Mouse (Mus musculus) right cerebral cortex, postnatal 36 days (tissue): Measurements from ENCODE around the gene Tmem126a.

Experiments used
- DNase-seq, 2 experiments: peaks; one replicate each; pipeline ENCODE4 v3.0.0; 2022; ENCODE audit warnings: low spot score in 2 of 2, mixed read lengths in 1 of 2

Tmem126a gene

DNA sequence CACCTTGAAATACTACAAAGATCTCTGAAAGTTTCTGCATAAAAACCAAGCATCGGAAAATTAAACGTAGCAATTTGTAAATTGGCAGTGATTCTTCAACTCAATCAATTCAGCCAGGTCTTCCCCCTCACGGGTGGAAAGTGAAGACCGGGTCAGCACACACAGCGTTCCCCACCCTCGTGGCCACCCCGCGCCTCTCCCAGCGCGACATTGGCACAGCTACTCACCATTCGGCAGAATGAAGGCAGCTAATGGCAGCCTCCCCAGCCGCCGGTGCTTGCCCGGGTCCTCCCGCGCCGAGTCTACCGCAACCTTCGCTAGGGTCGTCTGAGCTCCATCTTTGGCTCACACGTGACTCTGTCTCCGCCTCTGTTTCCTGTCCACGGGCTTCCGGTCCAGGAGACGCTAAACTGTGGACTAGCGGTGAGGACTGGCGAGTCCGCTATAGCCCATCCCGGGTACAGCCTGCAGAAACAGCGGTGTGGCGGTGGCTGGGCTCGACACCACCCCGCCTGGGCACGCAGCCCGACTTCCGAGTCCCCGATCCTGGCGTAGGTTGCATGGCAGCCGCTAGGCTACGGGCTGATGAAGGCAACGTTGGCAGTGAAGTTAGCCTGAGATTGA, at the start of gene Tmem126a:
TSS of gene Tmem126a (minus strand) at position 385 of the 624 bp plus-strand sequence.
- peak; percentile 78 to 83 for DNase-seq

DNA sequence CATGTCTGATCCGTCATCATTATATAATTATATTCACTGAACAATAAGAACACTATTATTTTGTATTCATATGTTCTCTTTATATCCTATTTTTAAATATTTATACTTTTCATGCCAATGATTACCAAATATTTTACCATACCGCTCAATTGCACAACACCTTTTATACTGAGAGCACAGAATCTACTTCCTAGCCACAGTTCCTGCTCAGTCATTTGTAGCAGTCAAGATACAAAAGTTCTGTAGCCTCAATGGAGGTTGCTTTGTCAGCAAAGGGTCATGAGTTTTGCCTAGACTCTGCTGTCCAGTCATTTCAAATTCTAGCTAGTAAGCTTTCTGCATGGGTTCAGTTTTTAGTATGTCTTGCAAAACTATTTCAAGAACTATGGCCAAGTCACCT, 25.6 kb upstream of the Tmem126a start:
- no peak for DNase-seq

DNA sequence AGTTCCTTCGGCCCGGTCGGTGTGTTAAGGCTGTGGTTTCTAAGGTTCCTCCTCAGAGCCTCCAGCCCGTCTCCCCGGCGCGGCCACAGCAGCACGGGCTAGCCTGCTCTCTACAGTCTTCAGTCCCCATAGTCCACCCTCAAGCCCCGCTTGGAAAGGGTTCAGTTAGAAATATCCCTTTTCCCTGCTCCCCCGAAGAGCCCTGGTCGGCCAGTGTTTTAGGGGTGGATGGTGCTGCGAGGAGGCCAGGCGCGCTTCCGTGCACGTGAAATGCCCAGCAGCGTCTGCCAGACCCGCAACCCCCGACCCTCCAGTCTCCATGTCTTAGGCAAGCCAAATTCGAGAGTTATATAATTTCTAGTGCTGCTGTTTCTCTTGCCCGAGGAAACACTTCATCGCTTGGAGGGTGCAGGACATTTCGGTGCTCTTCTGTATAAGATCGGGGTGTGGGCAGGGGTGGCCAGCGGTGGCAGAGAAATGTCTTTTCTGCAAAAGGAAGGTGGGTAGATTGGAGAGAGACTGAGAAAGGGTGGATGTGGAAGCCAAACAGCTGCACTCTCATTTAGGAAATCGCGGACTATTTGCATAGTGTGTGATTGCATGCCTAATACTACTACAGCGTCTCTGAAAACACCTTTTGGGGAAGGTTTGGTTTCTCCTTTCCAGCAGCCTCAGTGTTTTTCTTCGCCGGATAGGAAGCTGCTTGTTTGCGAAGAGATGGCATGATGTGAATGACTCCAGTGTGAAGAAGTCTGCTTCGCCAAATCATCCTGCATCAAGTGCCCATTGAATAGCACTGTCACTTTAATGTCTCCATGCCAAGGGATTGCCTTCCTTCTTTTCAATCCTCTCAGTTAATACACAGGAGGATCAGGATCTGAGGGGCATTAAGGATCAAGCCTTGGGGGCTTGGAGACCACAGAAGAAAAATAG, 19.6 kb upstream of the Tmem126a start, which contains the start of gene Dlg2:
TSS of gene Dlg2 (plus strand) at position 360 of the 933 bp plus-strand sequence.
- peak; percentile 24 to 47 for DNase-seq

- peak; percentile 99 for DNase-seq
Measured at GRCm38 (mm10) chr7:90475793-90476312, 18.8 kb upstream of the Tmem126a start, which contains the start of gene Tmem126b. Tmem126b (minus strand) TSS chr7:90476001.

DNA sequence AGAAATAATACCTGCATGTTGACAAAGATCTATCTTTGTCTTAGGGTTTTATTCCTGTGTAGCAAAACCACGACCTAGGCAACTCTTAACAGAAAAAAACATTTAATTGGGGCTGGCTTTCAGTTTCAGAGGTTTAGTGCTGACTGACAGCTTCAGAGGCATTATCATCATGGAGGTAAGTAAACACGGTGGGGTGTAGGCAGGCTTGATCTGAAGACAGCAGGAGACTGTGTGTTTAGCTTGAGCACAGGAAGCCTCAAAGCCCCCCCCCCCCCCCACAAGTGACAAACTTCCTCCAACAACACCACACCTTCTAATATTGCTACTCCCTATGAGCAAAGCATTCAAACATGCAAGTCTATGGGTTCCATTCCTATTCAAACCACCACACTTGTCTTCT, 16.5 kb upstream of the Tmem126a start:
- DNase-seq: no peak

GRCm38 (mm10) chr7:90461441-90461840, 4.4 kb upstream of the Tmem126a start:
- no peak for DNase-seq

GRCm38 (mm10) chr7:90460930-90461329, 3.9 kb upstream of the Tmem126a start:
- DNase-seq: no peak

DNA sequence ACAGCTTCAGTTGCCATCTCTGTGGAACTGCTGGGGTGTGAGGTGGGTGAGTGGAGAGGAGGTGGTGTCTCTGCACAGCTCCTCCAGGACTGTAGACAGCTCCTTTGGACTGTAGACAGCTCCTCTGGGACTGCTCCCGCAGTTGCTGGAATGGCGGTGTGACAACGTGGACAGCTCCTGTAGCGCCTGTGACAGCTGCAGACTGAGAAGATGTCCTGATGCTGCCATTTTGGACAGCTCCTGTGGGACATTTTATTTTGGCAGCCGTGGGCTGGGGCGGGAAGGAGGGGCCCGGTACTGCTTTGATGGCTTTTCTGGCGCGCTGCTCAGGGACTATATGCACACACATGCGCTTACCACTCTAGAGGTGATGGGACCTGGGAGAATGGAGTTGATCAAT, 3.3 kb upstream of the Tmem126a start:
- DNase-seq: no peak

DNA sequence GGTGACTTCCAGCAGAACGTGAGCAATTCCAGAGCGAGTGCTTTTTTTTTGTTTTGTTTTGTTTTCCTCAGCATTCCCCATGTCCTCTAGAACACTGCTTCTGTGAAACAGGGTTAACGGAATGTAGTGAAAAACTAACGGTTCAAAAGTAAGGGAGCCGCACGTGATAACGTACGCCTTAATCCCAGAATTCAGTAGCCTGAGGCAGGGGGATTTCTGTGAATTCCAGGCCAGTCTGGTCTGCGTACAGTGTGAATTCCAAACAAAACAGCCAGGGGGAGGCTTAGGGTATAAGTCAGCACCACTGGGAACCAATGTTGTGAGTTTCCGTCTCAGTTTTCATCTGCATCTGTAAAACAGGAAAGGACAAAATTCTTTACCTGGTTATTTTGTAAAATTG, 488 bp upstream of the Tmem126a start:
- no peak for DNase-seq

DNA sequence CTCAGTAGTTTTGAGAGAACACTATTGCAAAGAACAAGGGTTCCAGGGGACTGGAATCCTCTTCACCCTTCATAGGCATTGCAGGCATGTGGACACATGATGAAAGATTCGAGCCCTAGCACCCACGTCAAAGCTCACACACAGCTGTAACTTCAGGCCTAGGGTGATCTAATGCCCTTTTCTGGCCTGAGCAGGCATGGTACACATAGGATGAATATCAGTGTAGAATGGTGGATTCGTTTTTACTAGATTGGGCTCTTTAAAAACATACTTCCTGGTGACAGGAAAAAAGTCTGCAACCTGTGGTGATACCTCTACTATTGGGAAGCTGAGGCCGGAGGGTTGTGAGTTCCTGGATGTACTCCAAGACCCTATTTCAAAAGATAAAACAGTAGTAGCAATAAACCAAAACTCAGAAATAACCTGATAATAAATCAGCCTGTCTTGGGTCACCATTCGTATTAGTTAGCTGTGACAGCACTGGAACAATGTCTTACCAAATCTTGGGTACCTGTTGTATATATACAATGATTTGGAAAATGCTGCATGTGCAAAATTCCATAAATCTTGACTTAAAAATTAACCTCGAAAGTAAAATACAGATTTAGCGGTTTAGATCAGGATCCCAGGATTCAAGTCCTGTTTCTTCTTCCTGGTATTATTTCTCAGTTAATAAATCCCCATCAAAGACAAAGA, 732 bp downstream of the Tmem126a start:
- no peak for DNase-seq

GRCm38 (mm10) chr7:90444206-90444605, 12.8 kb downstream of the Tmem126a start:
- DNase-seq: no peak

GRCm38 (mm10) chr7:90443101-90444091, 13.6 kb downstream of the Tmem126a start:
- peak; percentile 42 to 53 for DNase-seq

DNA sequence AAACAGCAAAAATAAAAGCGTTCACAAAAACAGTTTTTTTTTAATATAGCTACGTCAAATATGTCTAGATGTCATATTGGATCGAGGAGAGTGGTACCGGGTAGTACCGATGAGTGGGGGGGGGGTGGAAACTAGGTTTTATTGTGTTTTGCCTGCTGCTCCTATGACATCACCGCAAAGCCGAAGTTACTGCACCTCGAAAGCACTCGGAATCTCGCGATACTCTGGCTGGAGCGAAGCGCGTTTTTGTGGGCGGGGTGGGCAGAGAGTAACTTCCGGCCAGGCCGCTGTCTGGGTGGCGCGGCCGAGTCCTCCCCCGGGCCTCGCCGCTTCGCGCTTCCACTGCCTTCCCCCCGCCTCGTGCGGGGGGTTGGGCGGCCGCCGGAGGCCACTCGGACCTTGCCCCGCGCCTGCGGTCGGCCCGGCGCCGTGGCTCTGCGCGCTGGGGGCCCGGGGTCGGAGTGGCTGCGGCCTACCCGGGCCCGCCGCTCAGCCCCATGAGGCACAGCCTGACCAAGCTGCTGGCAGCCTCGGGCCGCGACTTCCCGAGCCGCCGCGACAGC, 14.4 kb downstream of the Tmem126a start, which contains the start of gene Crebzf:
TSS of gene Crebzf (plus strand) at position 212 of the 563 bp plus-strand sequence.
- DNase-seq: peak; percentile 93 to 95

DNA sequence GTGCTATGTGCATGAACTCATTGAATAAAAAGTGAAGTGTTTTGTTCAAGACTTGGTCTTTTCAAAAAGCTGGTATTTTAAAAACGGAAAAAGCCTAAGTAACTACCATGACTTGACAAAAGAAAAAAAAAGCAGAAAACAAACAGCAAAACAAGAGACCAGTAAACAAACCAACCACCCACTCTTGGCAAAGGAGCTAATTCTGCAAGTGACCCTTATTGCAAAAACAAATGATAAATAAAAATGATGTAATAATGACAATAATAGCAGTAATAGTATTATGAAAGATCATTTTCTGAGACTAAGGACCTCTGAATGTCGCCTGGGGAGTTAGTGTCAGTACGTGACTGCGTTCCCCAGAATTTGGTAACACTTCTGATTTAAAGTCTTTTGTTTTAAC, 15.0 kb downstream of the Tmem126a start:
- no peak for DNase-seq

DNA sequence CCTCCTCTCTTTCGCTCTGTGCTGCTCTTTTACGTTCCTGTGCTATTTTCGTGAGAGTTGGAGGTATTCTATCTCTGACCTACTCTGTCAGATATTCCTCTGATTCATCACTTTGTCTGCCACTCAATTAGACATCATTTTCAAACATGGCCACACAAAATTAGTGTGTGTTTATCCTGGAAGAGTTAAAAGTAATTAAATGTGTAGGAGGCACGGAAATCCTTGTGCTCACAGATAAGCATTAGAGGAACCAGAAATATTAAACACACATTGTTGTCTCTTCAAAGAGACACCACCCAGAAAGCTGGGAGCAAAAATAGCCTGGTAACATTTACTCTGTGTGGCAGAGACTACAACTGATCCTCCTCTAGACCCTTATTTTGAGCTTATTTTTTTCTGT, 17.0 kb downstream of the Tmem126a start:
- no peak for DNase-seq

- no peak for DNase-seq
Measured at GRCm38 (mm10) chr7:90432221-90432620, 24.8 kb downstream of the Tmem126a start.

GRCm38 (mm10) chr7:90427006-90427405, 30.0 kb downstream of the Tmem126a start:
- DNase-seq: no peak

GRCm38 (mm10) chr7:90426020-90427001, 30.7 kb downstream of the Tmem126a start, which contains the start of gene Ccdc89:
Ccdc89 (plus strand) TSS chr7:90426577.
- peak; percentile 74 to 81 for DNase-seq

GRCm38 (mm10) chr7:90409934-90410333, 47.1 kb downstream of the Tmem126a start:
- DNase-seq: no peak
